Mouse (Mus musculus) lung, postnatal 25 days (tissue): ENCODE measurements around the gene Dlgap1.
A peak's percentile ranks its signal among the peaks of the same experiment; 100 is the strongest.

Source experiments
- DNase-seq: peaks from one replicate; pipeline ENCODE4 v3.0.0; 2022; ENCODE audit warnings: low spot score

The Dlgap1 gene

DNA sequence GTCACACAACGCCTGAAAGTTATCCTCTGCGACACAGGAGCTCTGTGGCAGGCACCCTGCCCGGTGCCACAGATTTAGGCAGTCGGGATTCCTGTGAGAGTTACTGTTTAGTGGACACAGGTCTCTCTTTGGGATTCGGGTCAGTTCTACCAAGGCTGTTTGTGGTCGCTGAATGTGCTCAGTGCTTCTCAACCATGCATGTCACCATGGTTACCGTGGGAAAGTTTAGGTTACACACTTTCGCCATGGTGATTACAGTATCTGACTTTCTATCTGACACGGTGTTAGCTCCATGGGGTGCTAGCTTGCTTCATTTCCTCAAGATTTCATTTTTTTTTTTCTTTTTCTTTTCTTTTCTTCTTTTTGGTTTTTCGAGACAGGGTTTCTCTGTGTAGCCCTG, 793.8 kb downstream of the Dlgap1 start:
- no peak for DNase-seq

DNA sequence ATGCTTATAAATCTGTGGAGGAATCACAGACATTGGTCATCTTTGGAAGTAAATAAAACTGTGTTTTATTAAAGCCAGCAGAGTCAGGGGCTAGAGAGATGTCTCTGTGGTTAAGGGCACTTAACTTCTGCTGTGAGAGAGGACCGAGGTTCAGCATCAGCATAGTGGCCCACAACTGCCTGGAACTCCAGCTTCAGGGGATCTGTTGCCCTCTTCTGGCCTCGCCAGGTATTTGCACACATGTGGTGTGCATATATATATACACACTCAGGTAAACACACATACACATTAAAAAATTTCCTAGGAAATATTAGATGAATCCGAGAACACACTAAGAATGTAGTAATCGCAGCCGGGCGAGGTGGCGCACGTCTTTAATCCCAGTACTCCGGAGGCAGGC, 796.5 kb downstream of the Dlgap1 start:
- DNase-seq: no peak

DNA sequence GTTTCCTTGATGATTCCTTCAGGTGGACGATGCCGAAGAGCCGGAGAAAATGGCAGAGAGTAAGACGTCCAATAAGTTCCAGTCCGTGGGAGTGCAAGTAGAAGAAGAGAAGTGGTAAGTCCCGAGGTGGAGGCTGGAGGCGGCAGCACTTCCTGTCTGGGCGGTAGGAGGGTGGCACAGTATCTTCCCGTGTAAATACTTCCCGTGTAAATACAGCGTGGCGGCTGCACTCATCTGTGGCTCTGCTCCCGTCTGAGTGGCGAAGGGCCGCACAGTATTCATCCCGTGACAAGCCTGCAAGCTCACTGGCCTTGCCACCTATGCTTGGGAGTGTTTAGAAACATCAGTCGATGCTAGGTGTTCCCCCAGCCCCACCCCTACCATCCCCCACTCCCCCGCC, 797.1 kb downstream of the Dlgap1 start:
- no peak for DNase-seq

DNA sequence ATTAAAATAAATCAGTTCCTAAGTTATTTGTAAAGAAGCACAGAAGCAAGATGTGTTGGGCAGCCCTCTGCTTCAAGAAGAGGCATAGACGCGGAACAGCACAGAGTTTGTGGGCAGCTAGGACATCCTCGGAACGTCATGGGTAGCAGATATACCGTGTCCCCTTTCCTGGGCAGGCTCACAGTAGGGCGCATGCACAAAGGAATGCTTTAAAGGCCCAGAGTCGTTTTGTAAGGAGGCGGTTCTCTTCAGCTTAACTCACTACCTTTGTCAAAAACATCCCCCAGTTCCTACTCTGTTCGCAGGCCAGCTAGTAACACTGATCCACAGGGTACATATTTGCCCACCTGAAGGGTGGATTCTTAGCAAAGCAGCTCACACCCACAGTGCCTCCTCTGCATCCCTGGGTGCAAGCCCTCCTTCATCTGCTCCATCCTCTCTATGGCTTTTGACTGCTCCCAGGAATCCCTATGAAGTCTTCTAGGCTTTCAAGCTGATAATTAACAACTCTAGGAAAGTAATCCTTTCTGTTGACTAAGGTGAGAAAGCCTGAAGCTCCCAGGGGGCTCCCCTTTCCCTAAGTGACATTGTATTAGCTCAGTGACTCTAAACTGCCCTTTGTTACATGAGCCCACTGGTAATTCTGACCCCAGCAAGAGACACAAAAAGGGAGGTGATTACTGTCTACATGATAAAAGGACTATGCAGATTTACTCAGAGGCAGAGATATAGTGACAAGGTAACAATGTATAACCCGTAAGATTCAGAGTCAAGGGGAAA, 803.4 kb downstream of the Dlgap1 start:
- DNase-seq: no peak

DNA sequence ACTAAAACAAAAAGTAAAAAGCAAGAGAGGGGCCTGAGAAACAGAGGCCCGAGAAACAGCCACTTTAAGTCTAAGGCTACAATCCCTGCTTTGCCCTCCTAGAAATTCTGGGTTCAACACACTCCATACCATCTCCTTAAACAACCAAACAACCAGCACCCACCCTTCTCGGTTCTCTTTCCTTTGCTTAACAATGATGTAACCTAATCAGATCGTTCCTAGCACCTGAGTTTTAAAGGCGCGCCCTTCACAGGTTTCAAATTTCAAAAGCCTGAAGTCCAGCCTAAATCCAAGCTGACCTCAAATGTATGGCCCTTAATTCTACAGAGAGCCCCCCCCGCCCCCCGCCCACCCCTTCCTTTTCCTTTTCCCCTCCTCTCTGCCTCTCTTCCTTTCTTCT, 810.9 kb downstream of the Dlgap1 start:
- no peak for DNase-seq

DNA sequence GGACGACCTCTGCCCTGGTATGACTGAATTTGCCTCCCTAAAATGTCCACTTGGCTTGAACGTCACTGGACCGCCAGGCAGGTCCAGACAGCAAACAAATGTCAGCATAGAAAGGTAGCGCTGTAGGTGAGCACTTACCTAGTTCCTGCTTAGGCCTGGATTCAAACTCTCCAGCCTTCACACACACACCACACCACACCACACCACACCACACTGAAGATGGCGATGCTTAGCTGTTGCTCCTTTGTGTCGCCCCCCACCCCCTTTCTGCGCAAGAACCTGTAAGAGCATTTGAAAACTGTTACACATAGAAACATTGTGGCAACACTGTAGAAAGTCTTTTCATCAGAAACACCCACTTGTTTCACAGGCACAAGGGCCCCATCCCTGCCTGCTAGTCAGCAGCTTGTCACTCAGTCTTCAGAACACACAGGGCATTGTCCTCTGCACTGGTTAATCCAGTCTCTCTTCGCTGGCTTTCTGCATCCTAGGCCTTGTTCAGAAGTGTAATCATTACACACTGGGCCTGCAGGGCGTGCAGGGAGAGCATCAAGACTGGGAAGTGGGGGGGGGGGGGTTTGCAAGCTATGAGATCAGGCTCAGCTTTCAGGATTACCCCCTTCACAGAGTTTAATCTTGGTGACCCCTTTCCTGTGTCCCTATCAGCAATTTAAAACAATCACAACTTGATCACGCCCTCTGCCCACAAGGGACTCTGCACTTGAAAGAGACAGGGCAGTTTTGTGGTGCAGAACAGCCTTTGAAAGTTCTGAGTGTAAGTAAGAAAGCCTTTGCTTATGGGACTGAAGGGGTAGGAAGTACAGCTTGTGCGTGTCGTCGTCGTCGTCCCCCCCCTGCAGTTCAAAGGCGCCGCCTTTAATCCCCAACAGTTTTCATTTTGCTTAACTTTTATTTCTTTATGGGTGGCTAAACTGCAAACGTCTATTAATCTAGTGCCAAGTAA, 812.1 kb downstream of the Dlgap1 start:
- DNase-seq: no peak

DNA sequence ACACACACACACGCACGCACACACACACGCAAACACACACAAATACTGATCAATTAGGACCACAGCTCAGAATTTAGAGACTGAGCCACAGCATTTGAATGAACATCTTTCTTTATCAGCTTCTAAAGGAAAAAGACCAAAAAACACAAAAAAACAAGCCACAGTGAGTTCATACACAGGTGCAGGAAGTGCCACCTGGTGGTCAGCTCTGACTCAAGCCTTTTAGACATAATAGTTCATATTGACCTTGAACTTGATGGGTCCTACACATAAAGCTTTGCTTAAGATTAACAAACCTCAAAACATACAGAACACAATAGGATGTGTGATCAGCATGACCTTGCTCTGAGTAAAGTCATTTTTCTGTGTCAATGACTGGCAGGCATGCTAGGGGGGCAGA, 814.4 kb downstream of the Dlgap1 start:
- DNase-seq: no peak

DNA sequence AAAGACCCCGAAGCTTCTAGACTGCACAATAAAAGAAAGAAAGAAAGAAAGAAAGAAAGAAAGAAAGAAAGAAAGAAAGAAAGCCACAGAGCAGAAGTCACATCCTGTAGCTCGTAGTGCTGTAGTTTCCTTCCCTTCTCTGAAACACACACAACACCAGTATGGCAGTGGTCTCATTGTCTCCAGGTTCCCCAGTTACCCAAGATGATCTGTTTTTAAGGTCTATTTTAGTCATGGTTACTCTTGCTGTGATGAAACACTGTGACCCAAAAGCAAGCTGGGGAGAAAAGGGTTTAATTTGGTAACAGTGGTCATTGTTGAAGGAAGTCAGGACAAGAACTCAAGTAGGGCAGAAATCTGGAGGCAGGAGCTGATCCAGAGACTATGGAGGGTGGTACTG, 818.5 kb downstream of the Dlgap1 start:
- DNase-seq: no peak

DNA sequence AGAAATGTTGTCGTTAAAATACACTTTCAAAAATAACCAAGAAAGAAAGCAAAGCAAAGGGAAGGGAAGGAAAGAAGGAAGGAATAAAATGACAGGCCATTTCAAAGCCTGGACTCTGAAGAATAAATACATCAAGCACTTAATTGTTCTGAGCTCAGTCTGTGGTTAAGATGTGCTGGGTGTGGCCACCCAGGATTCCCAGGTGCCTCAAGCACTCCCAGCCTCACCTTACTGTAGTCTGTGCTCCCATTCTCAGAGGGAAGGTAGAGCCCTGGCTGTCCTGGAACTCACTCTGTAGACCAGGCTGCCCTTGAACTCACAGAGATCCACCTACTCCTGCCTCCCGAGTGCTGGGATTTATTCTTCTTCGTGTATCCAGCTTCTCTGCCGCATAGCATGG, 821.9 kb downstream of the Dlgap1 start:
- no peak for DNase-seq

DNA sequence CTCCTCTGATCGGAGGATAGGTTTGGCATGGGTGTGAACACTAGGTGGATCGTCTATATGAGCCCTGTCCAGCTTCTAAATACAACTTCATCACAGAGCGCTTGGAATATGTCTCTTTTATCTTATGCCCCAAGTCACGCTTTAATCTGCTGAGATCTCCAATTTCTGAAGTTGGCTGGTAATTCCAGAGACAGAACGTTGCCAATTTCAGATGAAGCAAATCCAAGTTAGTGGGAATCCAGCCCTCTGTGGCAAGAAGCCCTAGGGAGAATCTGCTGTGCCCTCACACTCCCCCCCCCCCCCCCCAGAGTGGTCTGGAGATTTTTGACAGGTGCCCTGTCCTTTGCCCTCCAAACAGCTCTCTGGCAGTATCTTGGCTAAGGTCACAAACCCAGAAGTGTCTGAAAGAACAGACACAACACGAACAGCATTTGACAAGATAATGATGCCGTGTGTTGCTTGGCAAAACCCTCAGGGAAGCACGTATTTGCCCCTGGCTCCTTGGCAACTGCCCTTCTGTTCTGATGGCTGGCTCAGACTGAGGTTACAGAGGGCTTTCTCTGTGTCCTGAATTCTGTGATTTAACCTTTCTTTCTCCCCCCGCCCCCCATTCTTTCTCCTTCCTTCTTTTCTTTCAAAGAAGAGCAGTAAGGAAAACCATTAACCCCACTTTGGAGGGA, 822.9 kb downstream of the Dlgap1 start:
- no peak for DNase-seq

DNA sequence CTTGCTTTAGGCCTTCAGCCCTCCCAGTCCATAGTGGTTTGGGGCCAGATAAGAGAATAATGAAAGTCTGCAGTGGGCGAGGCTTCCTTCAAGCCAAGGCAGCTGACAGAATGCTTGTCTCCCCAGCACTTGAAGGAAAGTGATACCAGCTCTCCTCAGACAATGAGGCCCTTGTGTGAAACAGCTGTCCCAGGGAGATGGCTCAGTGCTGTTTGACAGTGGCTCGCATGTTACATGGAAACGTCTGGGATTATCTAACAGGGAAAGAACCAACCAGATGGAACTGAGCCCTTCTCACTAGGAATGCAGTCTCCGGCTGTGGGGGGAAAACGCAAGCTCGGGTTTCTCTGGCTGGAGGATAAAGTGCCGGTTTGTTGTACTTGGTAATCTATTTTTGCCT, 825.4 kb downstream of the Dlgap1 start:
- DNase-seq: peak; percentile 15

DNA sequence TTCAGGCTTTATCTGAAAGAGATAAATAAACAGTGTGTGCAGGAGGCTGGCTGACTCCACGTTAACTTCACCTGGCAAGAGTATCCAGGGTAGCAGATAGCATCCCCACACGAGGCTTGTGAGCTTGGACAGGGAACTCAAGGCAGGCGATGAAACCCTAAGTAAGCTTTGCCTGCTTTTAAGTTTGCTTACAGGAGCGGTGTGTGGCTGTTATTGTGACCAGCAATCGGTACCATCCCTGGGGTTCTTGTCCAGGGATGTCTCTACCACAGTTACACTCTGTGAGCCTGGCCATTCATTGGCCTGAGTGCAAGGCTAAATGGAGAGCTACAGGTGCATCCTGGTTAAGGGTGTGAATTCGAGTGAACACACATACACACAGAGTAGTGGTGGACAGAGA, 825.8 kb downstream of the Dlgap1 start:
- no peak for DNase-seq

DNA sequence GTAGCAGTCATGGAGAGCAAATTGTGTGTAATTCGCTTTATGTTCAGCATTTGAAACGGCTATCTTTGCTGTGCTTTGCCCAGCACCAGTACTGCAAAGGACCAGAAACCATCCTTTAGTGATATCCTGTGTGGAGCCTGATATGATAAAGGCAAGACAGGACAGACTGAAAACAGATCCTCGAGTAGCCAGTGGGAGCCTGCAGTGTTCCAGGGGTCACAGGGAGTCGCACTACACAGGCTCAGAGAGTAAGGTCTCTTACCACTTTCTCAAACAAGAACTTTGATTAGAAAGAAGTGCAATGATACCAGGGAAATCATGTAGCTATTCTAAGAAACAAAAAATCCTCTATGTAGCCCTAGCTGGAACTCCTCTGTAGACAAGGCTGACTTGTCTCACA, 826.3 kb downstream of the Dlgap1 start:
- no peak for DNase-seq

DNA sequence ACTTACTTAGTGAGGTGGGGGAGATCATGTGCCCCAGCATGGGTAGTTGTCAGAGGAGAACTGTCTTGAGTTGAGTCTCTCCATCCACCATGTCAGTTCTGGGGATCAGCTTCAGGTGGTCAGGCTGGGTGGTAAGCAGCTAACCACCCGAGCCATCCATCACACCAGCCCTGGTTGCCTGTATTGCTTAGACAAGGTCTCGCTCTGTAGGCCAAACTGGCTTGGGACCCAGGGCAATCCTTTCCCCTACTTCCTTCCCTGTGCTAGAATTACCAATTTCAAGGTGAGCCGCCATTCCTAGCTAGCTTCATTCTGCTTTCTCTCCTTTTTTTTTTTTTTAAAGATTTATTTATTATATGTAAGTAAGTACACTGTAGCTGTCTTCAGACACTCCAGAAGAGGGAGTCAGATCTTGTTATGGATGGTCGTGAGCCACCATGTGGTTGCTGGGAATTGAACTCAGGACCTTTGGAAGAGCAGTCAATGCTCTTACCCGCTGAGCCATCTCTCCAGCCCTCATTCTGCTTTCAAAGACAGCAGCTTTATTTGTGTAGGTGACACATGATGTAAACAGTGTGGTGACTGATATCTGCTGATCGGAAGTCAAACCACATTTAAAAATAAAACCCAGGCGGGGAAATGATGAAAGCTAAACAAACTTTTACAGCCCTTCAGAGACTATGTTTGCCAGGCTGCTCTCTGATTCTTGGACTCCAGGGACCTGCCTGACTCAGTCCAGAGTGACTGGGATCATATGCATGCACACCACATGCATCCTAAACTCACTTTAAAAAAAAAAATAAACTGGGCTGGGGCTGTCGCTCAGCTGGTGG, 828.3 kb downstream of the Dlgap1 start:
- DNase-seq: peak; percentile 49

DNA sequence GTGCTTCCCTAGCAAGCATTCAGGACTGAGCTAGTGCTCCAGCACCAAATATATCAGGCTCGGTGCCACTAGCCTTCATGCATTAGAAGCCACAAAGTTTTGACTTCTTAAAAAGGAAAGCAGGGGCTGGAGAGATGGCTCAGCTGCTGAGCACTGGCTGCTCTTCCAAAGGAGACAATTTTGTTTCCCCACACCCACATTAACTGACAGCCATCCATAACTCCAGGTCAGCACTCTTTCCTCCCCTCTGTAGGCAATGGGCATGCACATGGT, 828.8 kb downstream of the Dlgap1 start:
- no peak for DNase-seq

DNA sequence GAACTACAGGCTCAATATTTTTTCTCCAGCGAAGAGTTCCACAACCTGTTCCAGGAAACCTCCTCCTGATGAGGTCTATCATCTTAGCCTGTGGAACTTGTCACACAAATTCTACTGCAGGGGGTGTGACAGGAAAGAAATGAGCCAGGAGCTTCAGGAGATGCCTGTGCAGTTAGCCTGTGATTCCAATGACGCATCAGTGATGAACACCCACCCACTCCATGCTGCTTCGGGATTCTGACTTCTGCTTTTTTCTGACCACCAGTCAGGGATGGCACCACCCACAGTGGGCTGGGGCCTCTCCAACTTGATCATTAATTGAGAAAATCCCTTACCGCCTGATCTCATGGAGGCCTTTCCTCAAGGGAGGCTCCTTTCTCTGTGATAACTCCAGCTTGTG, 830.4 kb downstream of the Dlgap1 start:
- no peak for DNase-seq

DNA sequence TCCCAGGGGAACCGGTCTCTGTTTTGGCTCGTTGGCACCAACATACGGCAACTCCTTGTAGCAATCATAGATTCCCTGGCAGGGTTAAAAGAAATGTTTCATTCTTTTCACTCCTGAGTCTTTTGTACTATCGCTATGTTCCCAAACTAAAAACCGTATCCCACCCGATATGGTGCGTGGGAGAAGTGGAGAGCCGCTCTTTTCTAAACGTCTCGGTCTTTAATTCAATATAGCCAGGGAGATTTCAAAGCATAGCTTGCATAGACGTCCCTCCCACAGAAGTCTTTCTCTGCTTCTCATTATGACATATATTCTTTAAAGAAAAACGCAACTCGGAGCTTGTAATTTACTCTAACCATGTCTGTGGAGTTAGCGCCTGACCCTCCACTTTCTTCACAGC, 833.1 kb downstream of the Dlgap1 start:
- no peak for DNase-seq

DNA sequence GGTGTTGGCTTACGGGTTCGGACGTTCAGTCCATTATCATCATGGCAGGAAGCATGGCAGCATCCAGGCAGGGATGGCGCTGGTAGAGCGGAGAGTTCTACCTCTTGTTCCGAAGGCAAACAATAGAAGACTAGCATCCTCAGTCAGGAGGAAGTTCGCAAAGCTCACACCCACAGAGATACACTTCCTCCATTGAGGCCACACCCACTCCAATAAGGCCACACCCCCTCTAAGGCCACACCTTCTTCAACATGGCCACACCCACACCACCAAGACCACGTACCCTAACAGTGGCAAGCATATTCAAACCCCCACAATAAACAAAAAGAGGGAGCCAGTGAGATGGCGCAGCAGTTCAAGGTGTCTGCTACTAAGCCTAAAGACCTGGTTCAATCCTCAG, 837.0 kb downstream of the Dlgap1 start:
- DNase-seq: no peak

DNA sequence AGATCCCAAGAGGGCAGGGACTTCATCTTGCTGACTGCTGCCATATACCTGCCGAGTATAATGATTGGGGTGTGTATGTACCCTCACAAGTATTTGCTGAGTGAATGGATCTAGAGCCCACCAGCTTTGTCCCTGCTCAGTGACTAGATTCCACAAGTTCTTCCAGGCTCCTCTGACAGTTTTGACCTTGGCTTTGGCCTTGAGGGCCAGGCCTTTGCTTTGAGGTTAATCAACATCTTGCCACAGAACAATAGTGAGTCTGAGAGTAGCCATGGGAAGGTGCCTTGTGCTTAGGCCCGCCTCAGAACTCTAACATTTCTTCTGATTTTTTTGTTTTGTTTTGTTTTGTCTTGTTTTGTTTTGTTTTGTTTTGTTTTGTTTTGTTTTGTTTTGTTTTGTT, 837.7 kb downstream of the Dlgap1 start:
- DNase-seq: no peak

DNA sequence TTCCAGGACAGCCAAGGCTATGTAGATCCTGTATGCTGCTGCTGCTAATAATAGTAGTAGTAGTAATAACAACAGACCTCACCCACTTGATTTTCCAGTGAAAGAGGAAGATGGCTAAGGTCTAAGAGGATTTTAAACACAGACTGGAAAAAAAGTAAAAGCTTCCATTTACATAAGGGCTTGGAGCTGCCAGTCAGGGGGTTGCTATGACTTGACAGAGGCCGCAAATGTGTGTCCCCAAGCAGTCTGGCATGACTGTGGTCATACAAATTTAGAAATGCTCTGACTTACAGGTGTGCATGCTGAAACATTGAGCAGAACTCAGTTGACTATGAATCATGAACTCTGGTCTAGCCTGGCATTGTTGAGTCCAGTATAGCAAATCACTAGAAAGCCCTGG, 839.0 kb downstream of the Dlgap1 start:
- no peak for DNase-seq

DNA sequence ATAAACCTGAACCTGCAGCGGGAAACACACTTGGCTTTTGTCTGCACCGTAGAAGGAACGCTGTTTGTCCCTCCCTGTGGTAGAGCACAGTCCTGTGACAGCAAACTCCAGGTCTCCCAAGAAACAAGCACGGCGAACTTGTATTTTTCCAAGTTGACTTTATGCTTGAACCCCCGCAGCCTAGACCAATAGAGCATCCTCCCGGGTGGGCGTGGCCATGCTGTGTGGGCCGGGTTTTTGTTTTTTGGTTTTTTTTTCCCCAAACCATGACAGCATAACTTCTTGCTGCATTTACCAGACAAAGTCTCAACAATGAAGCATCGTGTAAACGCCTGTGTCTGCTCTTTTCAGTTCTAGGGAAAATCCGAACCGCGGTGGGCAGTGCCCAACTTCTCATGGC, 840.0 kb downstream of the Dlgap1 start:
- DNase-seq: no peak

DNA sequence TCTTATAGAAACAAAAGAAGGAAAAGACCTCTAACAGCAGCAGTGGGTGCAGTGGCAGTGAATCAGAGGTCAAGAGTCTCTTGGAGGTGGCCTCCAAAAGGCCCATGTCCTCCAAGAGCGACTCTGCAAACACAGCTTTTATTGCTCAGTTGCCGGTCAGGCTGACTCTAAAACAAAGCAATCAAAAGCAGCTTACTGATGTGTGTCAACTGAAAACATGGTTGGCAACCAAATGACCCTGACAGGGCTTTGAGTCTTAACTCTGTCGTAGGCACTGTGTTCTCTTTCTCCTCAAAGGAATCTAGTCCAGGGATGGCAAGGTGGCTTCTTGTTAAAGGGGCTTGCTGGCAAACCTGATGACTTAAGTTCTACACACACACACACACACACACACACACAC, 840.9 kb downstream of the Dlgap1 start:
- DNase-seq: no peak
